Mouse (Mus musculus): Measurements from ENCODE around the gene Vapa. TPM values are rescaled to one million over a fixed set of nuclear protein-coding genes. Genes with fewer than 3 reads are reported as not detected.
A peak's percentile ranks its signal among the peaks of the same experiment; 100 is the strongest.

Vapa gene
- polyA plus RNA-seq, 1 experiment = 60.4 TPM

GRCm38 (mm10) chr17:65574850-65575249 lies 38.5 kb downstream of the Vapa start:
- 75% methylated on average over 8 of the region's 8 CpGs for WGBS
- no peak overlapping the region for H3K4me3 ChIP-seq (replicated peaks; ENCODE audit: control insufficient read depth, low read depth, low read length)
- TF ChIP-seq POLR2A (IDR thresholded peaks at IDR 0.05; ENCODE audit: borderline replicate concordance, control insufficient read depth, low read depth, low read length) = no peak
- TF ChIP-seq CTCF (IDR thresholded peaks at IDR 0.05; ENCODE audit: control insufficient read depth, insufficient read depth, low read length) = no peak
- H3K27ac ChIP-seq (ENCODE audit: control insufficient read depth, insufficient read depth, low read depth, low read length, poor library complexity) = no peak overlapping the region
- H3K4me1 ChIP-seq (ENCODE audit: control insufficient read depth, insufficient read depth, low read length) = no peaks in the 10 kb centered on the region

DNA sequence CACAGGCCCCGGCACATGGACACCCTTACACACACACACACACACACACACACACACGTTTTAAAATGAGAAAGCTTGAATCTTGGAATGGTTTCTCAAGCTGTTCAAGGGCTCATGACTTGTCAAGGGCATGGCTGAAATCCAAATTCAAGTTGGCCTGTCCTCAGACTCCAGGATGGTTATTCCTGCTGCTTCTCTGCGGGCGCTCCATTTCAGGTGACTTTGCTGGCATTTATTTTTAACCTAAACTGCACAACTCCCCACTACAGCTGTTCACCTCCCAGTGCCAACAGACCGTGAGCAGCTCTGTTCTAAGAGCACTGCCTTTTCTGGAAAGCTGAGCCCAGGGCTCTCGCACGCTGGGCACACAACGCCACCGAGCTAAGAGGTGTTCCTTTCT lies 41.5 kb downstream of the Vapa start:
- Histone ChIP-seq H3K4me1 (ENCODE audit: control insufficient read depth, insufficient read depth, low read length) (no peaks in the 10 kb centered on the region), H3K27ac (ENCODE audit: control insufficient read depth, insufficient read depth, low read depth, low read length, poor library complexity) (no peak overlapping the region), H3K4me3 (replicated peaks; ENCODE audit: control insufficient read depth, low read depth, low read length) (no peak overlapping the region)
- no peak for TF ChIP-seq CTCF (IDR thresholded peaks at IDR 0.05; ENCODE audit: control insufficient read depth, insufficient read depth, low read length)
- no peak for TF ChIP-seq POLR2A (IDR thresholded peaks at IDR 0.05; ENCODE audit: borderline replicate concordance, control insufficient read depth, low read depth, low read length)
- 79% methylated on average over 9 of the region's 9 CpGs for WGBS

- Histone ChIP-seq H3K27ac (ENCODE audit: control insufficient read depth, insufficient read depth, low read depth, low read length, poor library complexity) (no peak overlapping the region), H3K4me1 (ENCODE audit: control insufficient read depth, insufficient read depth, low read length) (no peaks in the 10 kb centered on the region), H3K4me3 (replicated peaks; ENCODE audit: control insufficient read depth, low read depth, low read length) (no peak overlapping the region)
- 85% methylated on average over 8 of the region's 8 CpGs for WGBS
- TF ChIP-seq CTCF (IDR thresholded peaks at IDR 0.05; ENCODE audit: control insufficient read depth, insufficient read depth, low read length) = no peak
- TF ChIP-seq POLR2A (IDR thresholded peaks at IDR 0.05; ENCODE audit: borderline replicate concordance, control insufficient read depth, low read depth, low read length) = no peak
Measured at GRCm38 (mm10) chr17:65571466-65571865, 41.9 kb downstream of the Vapa start.

DNA sequence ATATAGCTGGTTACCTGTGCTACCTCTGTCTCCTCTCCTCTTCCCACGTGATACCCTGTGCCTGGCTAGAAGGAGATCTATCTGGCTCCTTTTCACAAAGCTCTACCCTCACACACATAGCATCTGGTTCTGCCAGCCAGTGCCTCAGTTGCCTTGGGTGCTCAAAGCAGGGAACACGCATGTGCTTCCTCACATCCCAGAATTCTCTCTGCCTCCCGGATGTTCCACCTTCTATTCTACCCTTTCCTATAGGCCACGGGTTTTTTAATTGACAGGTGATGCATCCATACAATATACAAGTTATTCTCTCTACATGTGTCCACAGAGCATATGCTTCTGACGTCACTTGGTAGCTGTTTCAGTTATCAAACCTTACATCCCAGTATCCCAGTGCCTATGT lies 49.2 kb downstream of the Vapa start:
- Histone ChIP-seq H3K4me3 (replicated peaks; ENCODE audit: control insufficient read depth, low read depth, low read length) (no peak overlapping the region), H3K27ac (ENCODE audit: control insufficient read depth, insufficient read depth, low read depth, low read length, poor library complexity) (no peak overlapping the region), H3K4me1 (ENCODE audit: control insufficient read depth, insufficient read depth, low read length) (no peaks in the 10 kb centered on the region)
- TF ChIP-seq POLR2A (IDR thresholded peaks at IDR 0.05; ENCODE audit: borderline replicate concordance, control insufficient read depth, low read depth, low read length) (no peak), CTCF (IDR thresholded peaks at IDR 0.05; ENCODE audit: control insufficient read depth, insufficient read depth, low read length) (no peak)
- 67% methylated on average over 5 of the region's 5 CpGs for WGBS

DNA sequence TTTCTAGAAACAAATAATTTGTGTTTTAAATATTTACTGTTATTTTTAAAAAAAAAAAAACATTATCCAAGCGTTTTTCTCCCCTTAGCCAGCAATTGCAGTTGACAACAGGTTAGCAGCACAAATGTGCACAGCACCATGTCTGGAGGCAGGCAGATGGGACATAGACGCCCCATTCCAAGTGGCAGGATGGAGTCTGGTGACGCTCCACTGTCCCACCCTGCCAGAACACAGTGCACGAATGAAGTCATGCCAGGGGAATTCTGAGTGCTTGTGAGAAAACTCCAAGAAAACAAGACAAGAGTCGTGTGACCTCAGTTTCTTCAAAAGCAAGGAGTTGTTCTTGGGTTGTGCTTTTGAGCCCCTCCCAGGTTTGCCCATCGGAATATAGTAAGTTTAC lies 50.0 kb downstream of the Vapa start:
- Histone ChIP-seq H3K4me1 (ENCODE audit: control insufficient read depth, insufficient read depth, low read length) (no peaks in the 10 kb centered on the region), H3K4me3 (replicated peaks; ENCODE audit: control insufficient read depth, low read depth, low read length) (no peak overlapping the region), H3K27ac (ENCODE audit: control insufficient read depth, insufficient read depth, low read depth, low read length, poor library complexity) (no peak overlapping the region)
- TF ChIP-seq POLR2A (IDR thresholded peaks at IDR 0.05; ENCODE audit: borderline replicate concordance, control insufficient read depth, low read depth, low read length) (no peak), CTCF (IDR thresholded peaks at IDR 0.05; ENCODE audit: control insufficient read depth, insufficient read depth, low read length) (no peak)
- WGBS = 66% methylated on average over 6 of the region's 6 CpGs

DNA sequence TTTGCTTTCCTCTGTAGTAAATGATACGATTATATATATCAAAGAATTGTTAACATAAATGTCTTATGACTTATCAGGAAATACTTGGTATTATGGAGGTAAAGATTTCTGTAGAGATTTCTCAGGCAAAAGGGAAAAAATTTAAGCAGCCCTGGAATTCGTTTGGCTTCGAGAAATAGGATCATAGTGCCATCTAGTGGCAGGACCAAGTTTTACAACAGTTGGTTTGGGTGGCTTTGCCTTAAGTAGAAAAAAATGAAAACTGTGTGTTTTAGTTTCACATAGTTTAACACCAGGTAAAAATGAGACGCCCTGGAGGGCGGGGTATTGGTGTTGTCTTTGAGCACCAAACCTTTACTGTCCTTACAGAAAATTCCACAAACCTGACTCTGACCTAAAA lies 50.6 kb downstream of the Vapa start:
- TF ChIP-seq POLR2A (IDR thresholded peaks at IDR 0.05; ENCODE audit: borderline replicate concordance, control insufficient read depth, low read depth, low read length) (no peak), CTCF (IDR thresholded peaks at IDR 0.05; ENCODE audit: control insufficient read depth, insufficient read depth, low read length) (no peak)
- Histone ChIP-seq H3K27ac (ENCODE audit: control insufficient read depth, insufficient read depth, low read depth, low read length, poor library complexity) (no peak overlapping the region), H3K4me1 (ENCODE audit: control insufficient read depth, insufficient read depth, low read length) (no peaks in the 10 kb centered on the region; the same call in 1 of the 2 replicates), H3K4me3 (replicated peaks; ENCODE audit: control insufficient read depth, low read depth, low read length) (no peak overlapping the region)
- 2% methylated on average over 5 of the region's 5 CpGs for WGBS

DNA sequence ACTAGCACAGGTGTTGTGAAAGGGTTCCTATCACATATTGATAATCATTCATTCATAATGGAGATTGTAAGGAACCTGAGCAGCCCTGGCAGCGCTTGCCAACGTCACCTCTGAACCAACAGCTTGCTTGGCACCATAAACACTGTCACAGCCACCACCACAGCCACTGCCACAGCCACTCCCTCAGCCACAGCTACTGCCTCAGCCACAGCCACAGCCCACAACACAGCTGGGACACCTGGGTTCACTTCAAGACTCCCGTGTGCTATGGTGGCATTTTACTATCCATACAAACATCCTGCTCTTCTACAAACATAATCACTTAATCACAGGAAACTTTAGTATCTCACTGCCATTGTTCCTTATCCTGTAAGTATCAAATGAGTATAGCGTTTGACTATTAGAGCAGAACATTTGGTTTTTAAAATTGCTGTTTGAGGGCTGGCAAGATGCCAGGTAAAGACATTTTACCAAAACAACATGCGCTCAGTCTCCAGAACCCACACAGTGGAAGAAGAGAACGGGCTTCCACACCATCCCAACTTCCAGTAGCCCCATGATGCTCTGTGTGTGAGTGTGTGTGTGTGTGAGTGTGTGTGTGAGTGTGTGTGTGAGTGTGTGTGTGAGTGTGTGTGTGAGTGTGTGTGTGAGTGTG lies 51.9 kb downstream of the Vapa start:
- Histone ChIP-seq H3K27ac (ENCODE audit: control insufficient read depth, insufficient read depth, low read depth, low read length, poor library complexity) (no peak overlapping the region), H3K4me1 (ENCODE audit: control insufficient read depth, insufficient read depth, low read length) (no peaks in the 10 kb centered on the region; the same call in 1 of the 2 replicates), H3K4me3 (replicated peaks; ENCODE audit: control insufficient read depth, low read depth, low read length) (no peak overlapping the region)
- TF ChIP-seq CTCF (IDR thresholded peaks at IDR 0.05; ENCODE audit: control insufficient read depth, insufficient read depth, low read length) = no peak
- no peak for TF ChIP-seq POLR2A (IDR thresholded peaks at IDR 0.05; ENCODE audit: borderline replicate concordance, control insufficient read depth, low read depth, low read length)
- 27% methylated on average over 6 of the region's 6 CpGs for WGBS

DNA sequence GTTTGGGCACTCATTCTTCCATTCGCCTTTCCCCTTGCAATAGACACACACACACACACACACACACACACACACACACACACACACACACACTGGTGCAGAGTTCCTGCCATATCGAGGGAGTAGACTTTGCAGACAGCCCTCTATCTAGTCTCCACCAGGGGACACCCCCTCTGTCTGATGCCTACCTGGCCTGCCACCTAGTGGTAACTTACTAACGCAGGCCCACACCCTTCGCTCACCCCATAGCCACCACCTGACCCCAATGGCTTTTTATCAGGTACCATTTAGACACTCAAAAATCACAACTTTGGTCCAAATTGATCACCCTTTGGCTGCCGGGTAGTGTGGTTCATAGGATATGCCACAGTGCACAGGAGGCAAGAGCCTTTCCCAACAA lies 54.1 kb downstream of the Vapa start:
- TF ChIP-seq CTCF (IDR thresholded peaks at IDR 0.05; ENCODE audit: control insufficient read depth, insufficient read depth, low read length) (peak; percentile 73), POLR2A (IDR thresholded peaks at IDR 0.05; ENCODE audit: borderline replicate concordance, control insufficient read depth, low read depth, low read length) (no peak)
- H3K27ac ChIP-seq (ENCODE audit: control insufficient read depth, insufficient read depth, low read depth, low read length, poor library complexity) = no peak overlapping the region
- 40% methylated on average over 5 of the region's 5 CpGs for WGBS
- no peak overlapping the region for H3K4me3 ChIP-seq (replicated peaks; ENCODE audit: control insufficient read depth, low read depth, low read length)
- H3K4me1 ChIP-seq (ENCODE audit: control insufficient read depth, insufficient read depth, low read length) = no peaks in the 10 kb centered on the region; the same call in 1 of the 2 replicates

GRCm38 (mm10) chr17:65558788-65559187 lies 54.6 kb downstream of the Vapa start:
- Histone ChIP-seq H3K4me3 (replicated peaks; ENCODE audit: control insufficient read depth, low read depth, low read length) (no peak overlapping the region), H3K27ac (ENCODE audit: control insufficient read depth, insufficient read depth, low read depth, low read length, poor library complexity) (no peak overlapping the region), H3K4me1 (ENCODE audit: control insufficient read depth, insufficient read depth, low read length) (no peaks in the 10 kb centered on the region; the same call in 1 of the 2 replicates)
- 61% methylated on average over 9 of the region's 9 CpGs for WGBS
- TF ChIP-seq POLR2A (IDR thresholded peaks at IDR 0.05; ENCODE audit: borderline replicate concordance, control insufficient read depth, low read depth, low read length) (no peak), CTCF (IDR thresholded peaks at IDR 0.05; ENCODE audit: control insufficient read depth, insufficient read depth, low read length) (no peak)

Data from bone marrow, adult 2 months (tissue).